Mouse (Mus musculus) megakaryocyte, embryonic 14.5 days (primary cell): ENCODE results near the gene Hspb6.

Experiments used
- FLI1 ChIP-seq: IDR thresholded peaks from 2 replicates; pipeline ENCODE4 v1.6.1; 2012; ENCODE audit warnings: low read length, inconsistent platforms, mixed read lengths
- GATA1 ChIP-seq: IDR thresholded peaks from 3 replicates; pipeline ENCODE4 v1.6.1; 2012; ENCODE audit warnings: mixed read lengths, low read length, inconsistent platforms, borderline replicate concordance

GRCm38 (mm10) chr7:30593579-30594509, 41.9 kb downstream of the Hspb6 start:
- TF ChIP-seq GATA1: no peak
- TF ChIP-seq FLI1: no peak
